Comparison of ENCODE assay signal across 7 mouse cellular contexts in the genomic region with DNA sequence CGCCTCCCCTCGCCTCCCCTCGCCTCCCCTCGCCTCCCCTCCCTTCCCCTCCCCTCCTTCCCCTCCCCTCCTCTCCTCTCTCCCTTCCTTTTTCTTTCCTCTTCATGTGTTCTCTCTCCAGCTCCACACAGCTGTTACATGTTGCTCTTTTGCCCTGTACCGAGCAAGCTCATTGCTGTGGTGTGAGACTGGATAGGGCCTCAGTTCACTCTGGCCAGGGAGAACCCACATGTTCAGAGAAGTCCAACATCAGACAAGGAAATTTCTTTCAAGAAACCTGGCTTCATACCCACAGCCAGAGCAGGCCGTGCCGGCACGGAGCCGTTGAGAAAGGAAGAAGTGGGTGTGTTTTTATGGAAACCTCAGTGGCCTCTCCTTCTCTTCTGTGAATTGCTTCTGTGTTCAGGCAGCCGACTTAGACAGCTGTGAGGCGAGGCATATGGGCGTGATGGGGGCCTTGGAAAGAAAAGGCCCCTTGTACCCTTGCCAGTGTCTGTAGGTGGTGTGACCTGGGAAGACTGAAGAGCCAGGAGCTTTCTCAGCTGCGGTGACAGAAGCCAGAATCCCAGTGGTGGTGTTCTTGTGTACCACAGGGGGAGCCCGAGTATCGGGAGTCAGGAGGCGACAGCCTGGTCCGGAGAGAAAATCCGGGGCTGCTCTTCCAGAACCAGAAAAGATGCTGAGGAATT. TPM values are rescaled to one million over a fixed set of nuclear protein-coding genes. Genes with fewer than 3 reads are reported as not detected.
DNase-seq lines count a peak whose midpoint lies in the region; ATAC-seq lines count a peak whose summit lies in the region.

No protein-coding gene starts in this region.

- H3K27ac ChIP-seq in embryonic facial prominence, embryonic 15.5 days (replicated peaks) = no peak overlapping the region
- H3K27ac ChIP-seq in midbrain, embryonic 10.5 days (replicated peaks) = no peak overlapping the region

- no peaks in the 10 kb centered on the region for H3K9me3 ChIP-seq in embryonic facial prominence, embryonic 15.5 days (replicated peaks)
- no peaks in the 10 kb centered on the region for H3K9me3 ChIP-seq in midbrain, embryonic 10.5 days (replicated peaks)

- peak; percentile 25 to 65 for DNase-seq in kidney, postnatal 36 days
- no peak for DNase-seq in kidney, adult 8-10 months
- DNase-seq in cerebellum, adult 11-12 months = peak; percentile 29
- DNase-seq in layer of hippocampus, postnatal 10 days (ENCODE audit: low spot score in 2 of 2) = peak; percentile 75 to 78
- peak; percentile 75 for DNase-seq in right cerebral cortex, postnatal 25 days
- DNase-seq in midbrain, embryonic 10.5 days (ENCODE audit: low spot score) = no peak

- H3K4me3 ChIP-seq in embryonic facial prominence, embryonic 15.5 days (replicated peaks) = no peak overlapping the region
- H3K4me3 ChIP-seq in midbrain, embryonic 10.5 days = no peak overlapping the region

- H3K36me3 ChIP-seq in embryonic facial prominence, embryonic 15.5 days = no peaks in the 10 kb centered on the region
- no peaks in the 10 kb centered on the region for H3K36me3 ChIP-seq in midbrain, embryonic 10.5 days

- H3K4me2 ChIP-seq in embryonic facial prominence, embryonic 15.5 days (replicated peaks) = no peak overlapping the region

- no peak overlapping the region for H3K9ac ChIP-seq in embryonic facial prominence, embryonic 15.5 days

- ATAC-seq in embryonic facial prominence, embryonic 15.5 days (ENCODE audit: insufficient number of reproducible peaks, low FRiP score, low TSS enrichment, low read depth) = peak; percentile 52; the same call in 1 of the 2 replicates

- 46% methylated on average over 18 of the region's 18 CpGs for WGBS in embryonic facial prominence, embryonic 15.5 days
- WGBS in midbrain, embryonic 10.5 days = 73% methylated on average over 14 of the region's 18 CpGs

- H3K27me3 ChIP-seq in embryonic facial prominence, embryonic 15.5 days = no peaks in the 10 kb centered on the region
- no peaks in the 10 kb centered on the region for H3K27me3 ChIP-seq in midbrain, embryonic 10.5 days (ENCODE audit: low read depth, poor library complexity, severe bottlenecking)

- peaks cover 14% of the 10 kb centered on the region for H3K4me1 ChIP-seq in embryonic facial prominence, embryonic 15.5 days
- peaks cover 6% of the 10 kb centered on the region for H3K4me1 ChIP-seq in midbrain, embryonic 10.5 days

RNA-seq across cellular contexts. Expression of gene Zfp648, which starts 11.0 kb away (rescaled TPM):
- polyA plus RNA-seq in embryonic facial prominence, embryonic 15.5 days (2015; fragmentation: Nextera tagmentation; extraction: Ambion mirVana) = 0.42 and 0.52 TPM in 2 replicates
- under 1 TPM; 0.29 to 0.43 TPM for total RNA-seq in layer of hippocampus, postnatal 10 days (2021)
- not detected in 2 replicates for polyA plus RNA-seq in midbrain, embryonic 10.5 days (2016; fragmentation: Nextera tagmentation; extraction: Ambion mirVana)

Comparison
In these comparisons a context has a peak if more than half of its experiments do, and no peak if none do; other contexts are left out.
1. DNase-seq: peak in kidney, postnatal 36 days (2 of 2), cerebellum, adult 11-12 months (single experiment), layer of hippocampus, postnatal 10 days (2 of 2) and right cerebral cortex, postnatal 25 days (single experiment); none in kidney, adult 8-10 months (0 of 2) and midbrain, embryonic 10.5 days (single experiment).